Mouse (Mus musculus) lung, adult 2 months (tissue): ENCODE results near the gene Pkp4.

Experiments
- CTCF ChIP-seq: fragments of 200-500 bp; IDR thresholded peaks from 2 replicates; pipeline ENCODE4 v1.5.1; 2011; ENCODE audit warnings: mild to moderate bottlenecking, low read length, control low read depth; ENCODE audit not compliant: insufficient read depth
- POLR2A ChIP-seq: fragments of 200-500 bp; IDR thresholded peaks from 2 replicates; pipeline ENCODE4 v1.6.1; 2011; ENCODE audit warnings: low read depth, mild to moderate bottlenecking, control low read depth, low read length, borderline replicate concordance; ENCODE audit errors: extremely low read depth

DNA sequence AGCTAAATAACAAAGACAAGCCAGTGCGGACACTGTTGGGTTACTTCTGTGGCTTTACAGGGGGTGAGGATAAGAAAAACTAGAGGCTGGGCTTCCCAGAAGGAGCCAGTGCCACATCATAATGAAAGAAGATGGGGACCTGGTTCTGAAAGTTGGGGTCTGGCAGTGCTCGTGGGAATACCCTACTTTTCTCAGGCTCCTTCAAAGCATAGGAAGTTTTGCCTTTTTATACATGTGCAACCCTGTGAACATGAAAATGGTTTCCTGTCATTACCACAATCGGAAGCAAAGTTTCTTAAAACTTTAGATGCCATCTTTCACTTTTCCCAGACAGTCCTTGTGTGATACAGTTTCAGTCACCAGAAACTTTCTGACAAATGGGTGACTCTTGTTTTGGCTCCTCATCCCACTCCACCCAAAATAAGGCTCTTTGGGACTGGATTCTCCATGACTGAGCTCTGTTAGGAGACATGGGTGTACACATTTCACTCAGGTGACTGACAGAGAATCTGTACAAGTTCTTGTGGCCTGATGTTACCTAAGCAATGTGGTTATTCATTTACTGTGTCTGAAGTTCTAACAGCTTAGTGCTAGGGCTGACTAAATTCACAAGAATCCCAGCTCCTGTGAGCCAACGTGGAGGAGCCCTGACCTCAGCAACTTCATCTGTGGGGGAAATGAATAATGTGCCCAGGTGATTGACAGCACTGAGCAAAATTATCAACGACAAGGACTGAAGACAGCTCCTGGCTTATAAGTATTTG is 179.3 kb downstream of the Pkp4 start:
- TF ChIP-seq CTCF: no peak
- no peak for TF ChIP-seq POLR2A
